Mouse (Mus musculus): Measurements from ENCODE around the gene Usp46. TPM values are rescaled to one million over a fixed set of nuclear protein-coding genes. Genes with fewer than 3 reads are reported as not detected.
"Not testable (repeated sequence)": the region's sequence is repeated elsewhere in the genome, so short reads cannot be mapped to it uniquely, and the experiment has no call there.

Gene Usp46
- 19.9 and 20.2 TPM in 2 replicates for polyA plus RNA-seq (2012; rRNA removed)

GRCm38 (mm10) chr5:74067831-74068713, at the start of gene Usp46:
Gene Usp46 (minus strand): TSS chr5:74068431.
- DNase-seq (ENCODE audit: low spot score) = peak; percentile 90

- DNase-seq (ENCODE audit: low spot score) = no peak
These were observed 45.9 kb upstream of the Usp46 start for GRCm38 (mm10) chr5:74113961-74114689.

- DNase-seq (ENCODE audit: low spot score) = no peak
These were observed 37.2 kb upstream of the Usp46 start for GRCm38 (mm10) chr5:74105445-74105844.

- DNase-seq (ENCODE audit: low spot score) = no peak
These were observed 33.5 kb upstream of the Usp46 start for GRCm38 (mm10) chr5:74101761-74102160.

GRCm38 (mm10) chr5:74099046-74099445, 30.8 kb upstream of the Usp46 start:
- DNase-seq (ENCODE audit: low spot score) = no peak

- no peak for DNase-seq (ENCODE audit: low spot score)
These were observed 29.6 kb upstream of the Usp46 start for GRCm38 (mm10) chr5:74097854-74098220.

DNA sequence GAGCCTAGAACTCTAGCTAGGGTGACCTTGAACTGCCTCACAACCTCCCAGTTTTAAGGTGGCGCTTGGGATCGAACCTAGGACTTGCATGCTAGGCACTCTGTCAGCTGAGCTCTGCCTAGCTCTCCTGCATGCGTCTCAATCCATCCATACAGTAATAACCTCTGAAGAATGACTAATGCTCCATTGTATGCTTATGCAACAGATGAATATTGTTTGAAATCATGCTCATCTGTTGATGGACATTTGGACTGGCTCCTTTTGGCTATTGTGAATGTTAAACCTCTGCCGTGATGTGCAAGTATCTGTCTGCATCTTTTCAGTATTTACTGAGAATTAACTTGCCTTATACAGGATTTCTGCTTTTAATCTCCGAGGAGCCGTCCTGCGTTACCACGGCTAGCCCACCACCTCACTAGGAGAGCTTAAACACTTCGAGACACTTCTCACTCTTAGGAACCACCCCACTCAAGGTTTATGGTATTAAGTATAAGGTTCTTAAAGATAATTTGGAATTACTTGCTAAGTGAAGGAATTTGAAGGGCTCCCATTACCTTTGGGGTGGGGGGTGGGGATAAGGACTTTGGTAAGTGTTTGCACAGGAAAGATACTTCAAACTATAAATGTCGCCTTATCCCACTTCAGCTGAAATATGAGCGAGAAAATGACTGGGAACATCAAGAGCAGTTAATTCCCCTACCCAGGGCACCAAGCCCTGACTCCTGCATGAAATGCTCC, 29.1 kb upstream of the Usp46 start:
- no peak for DNase-seq (ENCODE audit: low spot score)

DNA sequence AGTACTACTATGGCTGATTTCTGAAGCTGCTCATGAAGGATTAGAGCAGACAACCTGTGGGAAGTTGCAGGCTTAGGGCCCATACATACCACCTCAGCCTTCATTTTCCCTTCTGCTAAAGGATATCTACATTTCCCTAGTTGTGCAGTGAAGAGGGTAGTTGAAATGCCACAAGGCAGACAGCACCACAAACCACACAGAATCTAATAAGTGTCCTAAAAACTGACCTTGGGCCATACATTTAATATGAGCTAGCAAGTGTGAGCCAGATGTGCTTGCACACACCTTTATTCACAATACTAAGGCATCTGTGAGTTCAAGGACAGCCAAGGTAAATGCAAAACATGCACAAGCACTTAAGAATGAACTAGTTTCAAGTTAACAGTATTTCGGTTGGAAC, 27.8 kb upstream of the Usp46 start:
- DNase-seq (ENCODE audit: low spot score) = no peak

GRCm38 (mm10) chr5:74095611-74096010, 27.4 kb upstream of the Usp46 start:
- DNase-seq (ENCODE audit: low spot score) = no peak

GRCm38 (mm10) chr5:74094841-74095437, 26.7 kb upstream of the Usp46 start:
- no peak for DNase-seq (ENCODE audit: low spot score)

GRCm38 (mm10) chr5:74093556-74094428, 25.6 kb upstream of the Usp46 start:
- no peak for DNase-seq (ENCODE audit: low spot score)

DNA sequence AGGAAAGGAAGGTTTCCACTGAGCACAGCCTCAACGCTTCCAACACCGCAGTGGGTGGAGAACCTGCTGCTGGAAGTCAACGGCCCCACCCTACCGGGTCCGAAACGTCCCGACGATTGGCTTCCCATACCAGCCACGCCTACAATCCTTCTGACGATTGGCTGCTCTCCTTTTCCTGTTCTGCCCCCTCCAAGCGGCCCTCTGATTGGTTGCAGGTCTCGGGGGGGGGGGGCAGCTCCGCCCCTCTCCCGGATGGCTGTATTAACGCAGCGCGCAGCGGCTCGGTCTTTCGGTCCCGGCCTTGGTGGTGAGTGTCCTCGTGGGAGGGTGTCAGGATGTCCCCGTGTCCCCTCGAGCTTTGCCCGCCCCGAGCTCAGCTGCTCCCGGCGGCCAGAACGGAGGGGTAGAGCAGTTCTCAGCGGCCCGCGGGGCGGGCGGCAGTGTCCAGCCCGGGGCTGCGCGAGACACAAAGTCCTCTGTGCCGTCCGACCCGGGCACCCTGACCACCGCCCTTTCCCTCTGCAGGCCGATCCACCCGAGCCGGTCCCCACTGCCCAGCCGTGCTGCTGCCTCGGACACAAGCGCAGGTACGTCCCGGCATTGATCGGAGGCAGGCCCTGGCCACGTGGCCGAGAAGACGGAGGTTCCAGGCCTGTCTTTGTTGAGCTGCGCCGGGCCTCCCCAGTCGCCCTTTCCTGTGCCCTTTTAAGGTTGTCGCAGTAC, 24.8 kb upstream of the Usp46 start:
- peak; percentile 79 for DNase-seq (ENCODE audit: low spot score)

DNA sequence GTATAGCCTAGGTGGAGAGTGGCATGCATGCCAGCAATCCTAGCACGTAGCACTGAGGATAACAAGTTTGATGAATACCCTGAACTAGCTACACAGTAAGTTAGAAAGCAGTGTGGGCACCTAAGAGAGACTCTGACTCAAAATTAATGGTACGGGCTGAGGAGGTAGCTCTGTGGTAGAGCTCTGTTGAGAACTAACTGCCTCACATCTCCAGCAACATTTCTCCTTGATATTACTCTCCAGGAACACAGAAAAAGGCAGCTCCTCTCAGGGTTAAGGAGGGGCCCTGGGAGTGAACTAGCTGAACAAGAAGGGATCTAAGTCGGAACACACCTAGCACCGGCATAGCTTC, 24.2 kb upstream of the Usp46 start:
- no peak for DNase-seq (ENCODE audit: low spot score)

GRCm38 (mm10) chr5:74089643-74090042, 21.4 kb upstream of the Usp46 start:
- no peak for DNase-seq (ENCODE audit: low spot score)

GRCm38 (mm10) chr5:74081756-74082155, 13.5 kb upstream of the Usp46 start:
- DNase-seq (ENCODE audit: low spot score) = no peak

GRCm38 (mm10) chr5:74078861-74079615, 10.8 kb upstream of the Usp46 start:
- DNase-seq (ENCODE audit: low spot score) = no peak

GRCm38 (mm10) chr5:74078400-74078799, 10.2 kb upstream of the Usp46 start:
- no peak for DNase-seq (ENCODE audit: low spot score)

DNA sequence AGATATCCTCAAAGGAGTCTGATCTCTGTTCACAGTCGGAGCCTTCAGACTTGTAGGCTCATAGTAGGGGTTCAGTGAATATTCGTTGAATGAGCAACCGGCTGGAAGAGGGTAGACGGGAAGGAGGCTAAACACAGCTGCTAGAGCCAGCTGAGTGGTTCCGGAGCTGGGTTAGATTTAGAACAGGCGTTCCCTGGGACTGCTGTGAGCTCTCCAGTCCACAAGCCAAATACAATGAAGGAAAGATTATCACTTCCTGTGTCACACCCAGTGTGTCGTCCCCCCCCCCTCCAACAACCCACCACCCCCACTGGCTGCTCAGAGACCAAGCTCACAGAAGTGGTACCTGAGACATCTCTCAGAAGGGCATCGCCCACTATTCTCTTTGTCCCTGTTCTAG, 9.7 kb upstream of the Usp46 start:
- no peak for DNase-seq (ENCODE audit: low spot score)

- no peak for DNase-seq (ENCODE audit: low spot score)
These were observed 8.5 kb upstream of the Usp46 start for GRCm38 (mm10) chr5:74076759-74077158.

DNA sequence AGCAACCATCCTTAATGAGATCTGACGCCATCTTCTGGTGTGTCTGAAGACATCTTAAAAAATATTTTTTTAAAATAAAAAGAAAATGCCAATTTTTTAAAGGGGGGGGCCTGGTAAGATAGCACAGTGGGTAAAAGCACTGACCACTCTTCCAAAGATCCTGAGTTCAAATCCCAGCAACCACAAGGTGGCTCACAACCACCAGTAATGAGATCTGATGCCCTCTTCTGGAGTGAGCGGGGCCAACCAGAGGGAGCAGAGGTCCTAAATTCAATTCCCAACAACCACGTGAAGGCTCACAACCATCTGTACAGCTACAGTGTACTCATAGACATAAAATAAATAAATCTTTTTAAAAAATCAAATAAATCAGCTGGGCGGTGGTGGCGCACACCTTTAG, 2.3 kb upstream of the Usp46 start:
- DNase-seq (ENCODE audit: low spot score) = not testable (repeated sequence)

Data from urinary bladder, adult 2 months (tissue).